Mouse (Mus musculus): ENCODE results near the gene Peg10.
A peak's percentile ranks its signal among the peaks of the same experiment; 100 is the strongest.
"Not testable (repeated sequence)": the region's sequence is repeated elsewhere in the genome, so short reads cannot be mapped to it uniquely, and the experiment has no call there.

Gene Peg10

GRCm38 (mm10) chr6:4748506-4748961 is 1.4 kb downstream of the Peg10 start:
- no peak for DNase-seq (ENCODE audit: low read depth, low spot score)

- DNase-seq (ENCODE audit: low read depth, low spot score) = peak; percentile 87
Measured at GRCm38 (mm10) chr6:4749091-4749490, 2.0 kb downstream of the Peg10 start.

GRCm38 (mm10) chr6:4751355-4751754 is 4.2 kb downstream of the Peg10 start:
- no peak for DNase-seq (ENCODE audit: low read depth, low spot score)

- DNase-seq (ENCODE audit: low read depth, low spot score) = no peak
Measured at GRCm38 (mm10) chr6:4754286-4754685, 7.2 kb downstream of the Peg10 start.

- no peak for DNase-seq (ENCODE audit: low read depth, low spot score)
Measured at GRCm38 (mm10) chr6:4754886-4755285, 7.8 kb downstream of the Peg10 start.

- DNase-seq (ENCODE audit: low read depth, low spot score) = not testable (repeated sequence)
Measured at GRCm38 (mm10) chr6:4761415-4762142, 14.5 kb downstream of the Peg10 start.

GRCm38 (mm10) chr6:4762252-4762651 is 15.1 kb downstream of the Peg10 start:
- no peak for DNase-seq (ENCODE audit: low read depth, low spot score)

- no peak for DNase-seq (ENCODE audit: low read depth, low spot score)
Measured at GRCm38 (mm10) chr6:4796281-4796680, 49.2 kb downstream of the Peg10 start.

GRCm38 (mm10) chr6:4797317-4797716 is 50.2 kb downstream of the Peg10 start:
- not testable (repeated sequence) for DNase-seq (ENCODE audit: low read depth, low spot score)

- no peak for DNase-seq (ENCODE audit: low read depth, low spot score)
Measured at GRCm38 (mm10) chr6:4798382-4798781, 51.3 kb downstream of the Peg10 start.

- DNase-seq (ENCODE audit: low read depth, low spot score) = no peak
Measured at GRCm38 (mm10) chr6:4799359-4799758, 52.3 kb downstream of the Peg10 start.

GRCm38 (mm10) chr6:4806981-4807380 is 59.9 kb downstream of the Peg10 start:
- DNase-seq (ENCODE audit: low read depth, low spot score) = no peak
